Mouse (Mus musculus) intestine, embryonic 14.5 days (tissue): ENCODE data around the gene Fam160b1. TPM values are rescaled to one million over a fixed set of nuclear protein-coding genes. Genes with fewer than 3 reads are reported as not detected.
A peak's percentile ranks its signal among the peaks of the same experiment; 100 is the strongest.

Source experiments
- ATAC-seq: fragments of 200-750 bp; cut with Nextera tagmentation; replicated peaks from 2 replicates; pipeline ENCODE4 v1.8.0; 2017; ENCODE audit warnings: low read depth, moderate number of reproducible peaks, moderate TSS enrichment, moderate library complexity; ENCODE audit not compliant: low FRiP score, low TSS enrichment
- DNase-seq: peaks from one replicate; pipeline ENCODE4 v3.0.0-alpha.2; 2018; ENCODE audit warnings: low spot score
- H3K27ac ChIP-seq: fragments of 300-500 bp; sonication (generic); 2 replicates; pipeline ENCODE4 v1.5.1; 2014; ENCODE audit warnings: low read depth, mild to moderate bottlenecking, control low read depth
- H3K27me3 ChIP-seq: fragments of 300-500 bp; sonication (generic); replicated peaks from 2 replicates; pipeline ENCODE4 v1.6.1; 2014; ENCODE audit warnings: low read length, control low read depth; ENCODE audit not compliant: control insufficient read depth, insufficient read depth
- H3K36me3 ChIP-seq: fragments of 300-500 bp; sonication (generic); 2 replicates; pipeline ENCODE4 v1.6.1; 2014; ENCODE audit warnings: low read length, control low read depth; ENCODE audit not compliant: control insufficient read depth, insufficient read depth
- H3K4me1 ChIP-seq: fragments of 300-500 bp; sonication (generic); replicated peaks from 2 replicates; pipeline ENCODE4 v1.6.1; 2014; ENCODE audit warnings: low read length, control low read depth, mixed read lengths; ENCODE audit not compliant: control insufficient read depth, insufficient read depth
- H3K4me2 ChIP-seq: fragments of 300-500 bp; sonication (generic); 2 replicates; pipeline ENCODE4 v1.6.1; 2014; ENCODE audit warnings: low read length
- H3K4me3 ChIP-seq: fragments of 300-500 bp; sonication (generic); 2 replicates; pipeline ENCODE4 v1.5.1; 2014; ENCODE audit warnings: low read depth, low read length, control low read depth, mixed read lengths
- H3K9ac ChIP-seq: fragments of 300-500 bp; sonication (generic); 2 replicates; pipeline ENCODE4 v1.6.1; 2014; ENCODE audit warnings: mild to moderate bottlenecking, low read length
- H3K9me3 ChIP-seq: fragments of 300-500 bp; sonication (generic); 2 replicates; pipeline ENCODE4 v1.6.1; 2016; ENCODE audit warnings: low read length, control low read depth; ENCODE audit not compliant: control insufficient read depth
- WGBS: fragments of 180-500 bp; shearing (Covaris S2); extraction: QIAGEN DNeasy Blood & Tissue Kit; methylation state at CpG from one replicate; pipeline ENCODE4 v1.1.7; 2014; 5-methylcytosine and 5-hydroxymethylcytosine counted together
- polyA plus RNA-seq: library from polyadenylated mRNA; unstranded; fragments of >200 nt; fragmentation: Nextera tagmentation; extraction: Ambion mirVana; gene quantifications from 2 replicates; pipeline ENCODE4 v1.2.1, GENCODE M21; 2014

Fam160b1 gene
- polyA plus RNA-seq, 1 experiment from 2014 or later = 16.4 TPM

GRCm38 (mm10) chr19:57359701-57360326 is 666 bp upstream of the Fam160b1 start:
- H3K27ac ChIP-seq = peak overlapping the region; percentile 71
- ATAC-seq = no peak
- H3K36me3 ChIP-seq = no peaks in the 10 kb centered on the region
- WGBS = 32% methylated on average over 10 of the region's 10 CpGs
- peak overlapping the region; percentile 43 for H3K9ac ChIP-seq
- H3K9me3 ChIP-seq = no peaks in the 10 kb centered on the region
- H3K4me3 ChIP-seq = peak overlapping the region; percentile 86
- no peak for DNase-seq
- H3K4me1 ChIP-seq = peaks cover 49% of the 10 kb centered on the region
- H3K27me3 ChIP-seq = no peaks in the 10 kb centered on the region
- H3K4me2 ChIP-seq = peak overlapping the region; percentile 71

DNA sequence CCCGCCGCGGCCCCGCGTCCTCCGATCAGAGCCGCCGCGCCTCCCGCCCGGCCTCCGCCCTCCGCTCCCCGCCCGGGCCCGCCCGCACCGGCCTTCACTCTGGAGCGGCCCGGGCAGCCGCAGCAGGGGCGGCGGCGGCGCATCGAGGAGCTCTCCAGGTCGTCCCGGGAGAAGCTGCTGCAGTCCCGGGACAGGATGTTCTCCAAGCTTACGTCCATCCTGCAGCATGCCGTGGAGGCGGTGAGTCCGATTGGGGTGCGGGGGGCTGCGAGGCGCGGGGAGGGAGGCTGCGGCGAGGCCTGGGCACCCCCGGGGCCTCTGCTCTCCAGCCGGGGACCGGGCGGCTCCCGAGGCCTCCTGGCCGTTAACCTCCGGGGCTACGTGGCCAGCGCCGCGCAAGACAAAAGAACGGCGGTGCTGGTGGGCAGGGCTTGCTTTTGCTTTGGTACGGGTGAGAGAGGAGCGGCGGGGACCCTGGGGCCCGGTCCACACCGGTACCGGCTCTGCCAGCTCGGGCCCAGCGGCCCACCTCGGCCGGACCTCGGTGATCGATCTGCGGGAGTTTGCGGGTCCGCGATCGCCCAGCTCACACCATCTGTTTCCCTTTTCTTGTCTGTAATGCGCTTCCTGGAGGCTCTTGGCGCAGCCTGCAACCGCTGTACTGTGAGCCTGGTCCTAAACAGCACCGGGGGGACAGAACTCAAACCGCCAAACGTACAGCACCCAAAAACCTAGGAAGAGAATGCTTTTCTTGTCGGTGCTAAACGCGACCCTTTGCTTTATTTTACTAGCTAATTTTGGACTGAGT is 855 bp downstream of the Fam160b1 start:
- peaks cover 57% of the 10 kb centered on the region for H3K4me1 ChIP-seq
- WGBS = under 1% methylated on average over 75 of the region's 78 CpGs
- H3K4me2 ChIP-seq = peak overlapping the region; percentile 79
- H3K27ac ChIP-seq = peak overlapping the region; percentile 94
- no peaks in the 10 kb centered on the region for H3K9me3 ChIP-seq
- no peaks in the 10 kb centered on the region for H3K36me3 ChIP-seq
- peak; percentile 78 for ATAC-seq
- H3K9ac ChIP-seq = peak overlapping the region; percentile 97
- no peaks in the 10 kb centered on the region for H3K27me3 ChIP-seq
- DNase-seq = peak; percentile 86
- peak overlapping the region; percentile 86 for H3K4me3 ChIP-seq

DNA sequence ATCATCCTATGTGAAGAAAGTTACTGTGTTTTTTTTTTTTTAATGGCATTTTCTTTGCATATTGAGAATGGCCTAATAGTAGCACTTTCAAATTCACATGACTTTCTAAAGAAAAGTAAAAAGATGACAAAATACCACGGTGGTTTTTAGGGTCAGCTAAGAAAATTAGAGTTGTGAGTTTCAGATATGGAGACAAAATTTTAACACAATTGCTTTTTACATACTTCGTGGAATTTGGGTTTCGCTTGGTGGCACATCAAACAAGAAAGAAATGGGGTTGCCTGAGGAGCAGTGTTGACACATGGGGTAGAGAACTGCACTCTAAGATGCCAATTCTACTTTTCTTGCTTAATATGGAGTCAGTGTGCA is 1.4 kb downstream of the Fam160b1 start:
- 22% methylated on average over 3 of the region's 3 CpGs for WGBS
- Histone ChIP-seq H3K9ac (peak overlapping the region; percentile 97), H3K27ac (peak overlapping the region; percentile 94), H3K36me3 (no peaks in the 10 kb centered on the region), H3K9me3 (no peaks in the 10 kb centered on the region), H3K4me3 (peak overlapping the region; percentile 86), H3K27me3 (no peaks in the 10 kb centered on the region), H3K4me2 (peak overlapping the region; percentile 79), H3K4me1 (peaks cover 62% of the 10 kb centered on the region)
- ATAC-seq (no peak), DNase-seq (no peak)

DNA sequence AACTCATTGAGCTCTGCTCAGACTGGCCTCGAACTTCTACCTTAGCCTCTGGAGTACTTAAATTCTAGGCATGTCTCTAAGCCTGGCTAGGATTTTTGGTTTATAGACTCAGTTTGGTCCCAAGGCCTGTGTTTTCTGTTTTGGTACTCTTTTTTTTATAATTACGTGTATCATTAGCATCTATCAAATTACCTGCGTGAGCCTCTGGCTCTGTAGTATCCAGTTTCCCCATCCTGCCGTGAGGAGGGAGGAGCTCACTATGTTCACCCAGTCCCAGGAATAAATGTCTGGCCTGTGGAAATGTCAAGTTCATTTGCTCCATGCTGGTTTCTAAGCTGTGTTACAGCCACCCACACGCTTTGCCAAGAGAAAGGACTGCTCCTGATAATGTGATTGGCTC is 2.1 kb downstream of the Fam160b1 start:
- H3K27me3 ChIP-seq = no peaks in the 10 kb centered on the region
- 38% methylated on average over 5 of the region's 5 CpGs for WGBS
- H3K4me3 ChIP-seq = peak overlapping the region; percentile 86
- no peak overlapping the region for H3K27ac ChIP-seq
- H3K4me2 ChIP-seq = peak overlapping the region; percentile 79
- no peak for ATAC-seq
- H3K4me1 ChIP-seq = peaks cover 68% of the 10 kb centered on the region
- 0 out of 2 replicates have a peak overlapping the region, but pooled peaks have one; percentile 31 for H3K9ac ChIP-seq
- H3K36me3 ChIP-seq = no peaks in the 10 kb centered on the region
- DNase-seq = no peak
- H3K9me3 ChIP-seq = no peaks in the 10 kb centered on the region

- Histone ChIP-seq H3K27me3 (no peaks in the 10 kb centered on the region), H3K27ac (no peak overlapping the region), H3K9ac (0 out of 2 replicates have a peak overlapping the region, but pooled peaks have one; percentile 4), H3K4me2 (peak overlapping the region; percentile 79), H3K4me1 (peaks cover 68% of the 10 kb centered on the region), H3K4me3 (peak overlapping the region; percentile 86), H3K9me3 (no peaks in the 10 kb centered on the region), H3K36me3 (no peaks in the 10 kb centered on the region)
- WGBS = 16% methylated on average over 7 of the region's 7 CpGs
- ATAC-seq = no peak
- no peak for DNase-seq
These were observed 2.6 kb downstream of the Fam160b1 start for GRCm38 (mm10) chr19:57363076-57363475.

GRCm38 (mm10) chr19:57363538-57363937 is 3.1 kb downstream of the Fam160b1 start:
- Histone ChIP-seq H3K36me3 (peaks cover 3% of the 10 kb centered on the region), H3K9me3 (no peaks in the 10 kb centered on the region), H3K4me1 (peaks cover 67% of the 10 kb centered on the region), H3K4me3 (no peak overlapping the region), H3K4me2 (peak overlapping the region; percentile 79), H3K27ac (no peak overlapping the region), H3K9ac (no peak overlapping the region), H3K27me3 (no peaks in the 10 kb centered on the region)
- WGBS = 91% methylated on average over 7 of the region's 7 CpGs
- DNase-seq (no peak), ATAC-seq (no peak)

DNA sequence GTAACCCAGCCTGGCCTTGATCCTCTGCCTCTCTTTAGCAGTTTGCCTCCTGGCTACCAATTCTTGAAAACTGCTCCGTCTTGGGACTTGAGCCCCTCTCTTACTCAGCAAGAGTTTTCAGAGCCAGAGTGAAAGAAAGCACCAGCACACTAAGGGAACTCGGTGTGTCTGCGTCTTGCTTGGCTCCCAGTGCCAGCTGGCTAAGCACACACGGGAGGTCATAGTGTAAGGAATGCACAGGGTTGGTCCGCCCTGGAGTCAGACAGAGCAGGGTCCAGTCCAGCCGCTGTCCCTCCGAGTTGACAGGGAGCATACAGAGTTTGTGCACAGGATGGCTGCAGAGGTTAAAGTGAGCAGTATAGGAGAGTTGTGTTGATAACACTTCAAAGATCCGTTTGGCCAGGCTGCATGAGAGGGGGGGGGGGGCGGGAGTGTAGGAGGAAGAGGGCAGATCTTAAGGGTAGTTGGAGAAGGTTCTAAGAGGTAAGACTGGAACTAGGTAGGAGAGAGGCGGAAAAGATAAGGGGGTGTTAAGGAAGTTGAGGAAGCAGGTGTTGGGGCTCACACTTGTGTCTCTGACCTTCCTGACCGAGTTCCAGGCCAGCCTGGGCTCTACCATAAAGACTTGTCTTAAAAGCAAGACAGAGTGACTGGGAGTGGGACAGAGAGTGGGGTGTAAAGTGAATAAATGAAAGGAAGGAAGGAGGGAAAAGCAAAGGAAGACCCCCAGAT is 4.6 kb downstream of the Fam160b1 start:
- H3K9me3 ChIP-seq = no peaks in the 10 kb centered on the region
- H3K9ac ChIP-seq = no peak overlapping the region
- H3K36me3 ChIP-seq = peaks cover 19% of the 10 kb centered on the region
- WGBS = 33% methylated on average over 10 of the region's 11 CpGs
- no peak overlapping the region for H3K4me3 ChIP-seq
- H3K4me2 ChIP-seq = no peak overlapping the region
- H3K4me1 ChIP-seq = peaks cover 51% of the 10 kb centered on the region
- H3K27me3 ChIP-seq = no peaks in the 10 kb centered on the region
- no peak for DNase-seq
- ATAC-seq = no peak
- H3K27ac ChIP-seq = 0 out of 2 replicates have a peak overlapping the region, but pooled peaks have one; percentile 14

- no peak overlapping the region for H3K4me2 ChIP-seq
- DNase-seq = no peak
These were observed 5.5 kb downstream of the Fam160b1 start for GRCm38 (mm10) chr19:57366007-57366406.

More at GRCm38 (mm10) chr19:57366007-57366406, 5.5 kb downstream of the Fam160b1 start:
- no peak overlapping the region for H3K27ac ChIP-seq
- H3K4me1 ChIP-seq = peaks cover 51% of the 10 kb centered on the region
- no peak overlapping the region for H3K9ac ChIP-seq
- H3K36me3 ChIP-seq = peaks cover 25% of the 10 kb centered on the region
- H3K9me3 ChIP-seq = no peaks in the 10 kb centered on the region
- no peak overlapping the region for H3K4me3 ChIP-seq
- ATAC-seq = no peak
- 62% methylated on average over 8 of the region's 8 CpGs for WGBS
- no peaks in the 10 kb centered on the region for H3K27me3 ChIP-seq
